Mouse (Mus musculus) lung, embryonic 16.5 days (tissue): ENCODE measurements around the gene Mettl7b. TPM values are rescaled to one million over a fixed set of nuclear protein-coding genes. Genes with fewer than 3 reads are reported as not detected.
"Not testable (repeated sequence)": the region's sequence is repeated elsewhere in the genome, so short reads cannot be mapped to it uniquely, and the experiment has no call there.

Experiments
- ATAC-seq: fragments of 200-750 bp; cut with Nextera tagmentation; 2 replicates; pipeline ENCODE4 v1.8.0; 2017; ENCODE audit warnings: low read depth, mild to moderate bottlenecking, moderate library complexity
- H3K27ac ChIP-seq: fragments of 300-500 bp; sonication (generic); 2 replicates; pipeline ENCODE4 v1.5.1; 2014; ENCODE audit warnings: mild to moderate bottlenecking, control low read depth, low read length
- H3K27me3 ChIP-seq: fragments of 300-500 bp; sonication (generic); 2 replicates; pipeline ENCODE4 v1.6.1; 2014; ENCODE audit warnings: low read depth, low read length, mixed read lengths; ENCODE audit not compliant: control insufficient read depth, insufficient read depth
- H3K36me3 ChIP-seq: fragments of 300-500 bp; sonication (generic); 2 replicates; pipeline ENCODE4 v1.6.1; 2014; ENCODE audit warnings: low read length; ENCODE audit not compliant: control insufficient read depth, insufficient read depth
- H3K4me1 ChIP-seq: fragments of 300-500 bp; sonication (generic); replicated peaks from 2 replicates; pipeline ENCODE4 v1.6.1; 2014; ENCODE audit warnings: low read length, mixed read lengths; ENCODE audit not compliant: control insufficient read depth, insufficient read depth
- H3K4me2 ChIP-seq: fragments of 300-500 bp; sonication (generic); 2 replicates; pipeline ENCODE4 v1.6.1; 2014; ENCODE audit warnings: low read depth, low read length, control low read depth
- H3K4me3 ChIP-seq: fragments of 300-500 bp; sonication (generic); 2 replicates; pipeline ENCODE4 v1.5.1; 2014; ENCODE audit warnings: mild to moderate bottlenecking, low read length, control low read depth
- H3K9ac ChIP-seq: fragments of 300-500 bp; sonication (generic); 2 replicates; pipeline ENCODE4 v1.6.1; 2014; ENCODE audit warnings: low read length, control low read depth
- H3K9me3 ChIP-seq: fragments of 300-500 bp; sonication (generic); 2 replicates; pipeline ENCODE4 v1.6.1; 2016; ENCODE audit warnings: low read length; ENCODE audit not compliant: control insufficient read depth
- WGBS: fragments of 180-500 bp; shearing (Covaris S2); extraction: QIAGEN DNeasy Blood & Tissue Kit; methylation state at CpG from one replicate; pipeline ENCODE4 v1.1.7; 2014; 5-methylcytosine and 5-hydroxymethylcytosine counted together
- polyA plus RNA-seq: library from polyadenylated mRNA; unstranded; fragments of >200 nt; fragmentation: Nextera tagmentation; extraction: Ambion mirVana; gene quantifications from 2 replicates; pipeline ENCODE4 v1.2.1, GENCODE M21; 2015

The Mettl7b gene
- 0.20 and 0.23 TPM in 2 replicates for polyA plus RNA-seq

DNA sequence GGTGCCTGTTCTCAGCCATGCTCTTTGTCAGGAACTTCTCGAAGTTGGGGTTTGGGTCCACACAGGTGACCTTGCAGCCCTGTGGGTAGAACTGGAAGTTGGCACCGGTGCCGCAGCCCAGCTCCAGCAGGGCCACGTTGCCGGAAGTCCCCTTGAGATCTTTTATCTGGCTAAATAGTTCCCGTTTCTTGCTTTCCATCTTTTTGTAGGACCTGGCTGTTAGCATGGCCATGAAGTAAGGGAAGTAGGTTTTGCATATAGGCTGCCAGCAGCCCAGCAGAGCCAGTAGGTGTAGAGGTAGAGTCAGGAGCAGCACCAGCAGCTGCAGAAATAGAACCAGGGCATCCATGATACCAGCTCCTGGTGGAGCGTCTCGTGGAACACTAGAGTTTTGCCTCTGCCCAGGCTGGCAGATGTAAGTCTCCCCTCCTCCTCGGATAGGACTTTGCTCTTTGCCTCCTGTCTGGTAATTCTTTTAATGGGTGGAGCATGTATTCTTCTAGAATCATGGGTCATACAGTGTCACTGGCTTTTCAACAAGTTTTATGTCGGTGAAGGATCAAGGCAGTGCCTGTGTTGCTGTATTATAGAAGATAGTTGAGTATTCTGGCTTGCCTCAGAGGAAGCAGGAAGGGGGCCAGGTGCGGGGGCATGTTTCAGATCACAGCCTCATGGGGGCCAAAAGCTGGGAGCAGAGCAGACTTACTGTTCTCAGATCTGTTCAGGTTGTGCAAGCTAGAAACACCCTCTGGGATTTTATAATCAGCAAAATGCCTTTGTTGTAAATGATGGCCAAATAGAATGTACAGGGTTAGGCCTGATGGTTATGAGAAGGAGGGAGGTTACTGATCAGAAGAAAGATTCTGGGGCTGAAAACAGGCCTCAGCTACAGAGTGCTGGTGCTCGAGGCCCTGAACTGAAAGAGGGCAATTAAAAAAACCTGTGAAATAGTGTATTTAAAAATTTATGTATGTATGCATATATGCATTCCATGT, at the start of gene Mettl7b:
Gene Mettl7b, minus strand, starts transcription at position 399 of the 995 bp plus-strand sequence.
- ATAC-seq = no peak
- Histone ChIP-seq H3K4me2 (no peak within 1 kb of the TSS), H3K4me1 (no peaks in the 10 kb centered on the region), H3K27me3 (no peaks in the 10 kb centered on the region), H3K36me3 (no peaks in the 10 kb centered on the region), H3K9me3 (no peaks in the 10 kb centered on the region), H3K4me3 (no peak within 1 kb of the TSS), H3K9ac (no peak within 1 kb of the TSS), H3K27ac (no peak within 1 kb of the TSS)
- 71% methylated on average over 12 of the region's 12 CpGs for WGBS

DNA sequence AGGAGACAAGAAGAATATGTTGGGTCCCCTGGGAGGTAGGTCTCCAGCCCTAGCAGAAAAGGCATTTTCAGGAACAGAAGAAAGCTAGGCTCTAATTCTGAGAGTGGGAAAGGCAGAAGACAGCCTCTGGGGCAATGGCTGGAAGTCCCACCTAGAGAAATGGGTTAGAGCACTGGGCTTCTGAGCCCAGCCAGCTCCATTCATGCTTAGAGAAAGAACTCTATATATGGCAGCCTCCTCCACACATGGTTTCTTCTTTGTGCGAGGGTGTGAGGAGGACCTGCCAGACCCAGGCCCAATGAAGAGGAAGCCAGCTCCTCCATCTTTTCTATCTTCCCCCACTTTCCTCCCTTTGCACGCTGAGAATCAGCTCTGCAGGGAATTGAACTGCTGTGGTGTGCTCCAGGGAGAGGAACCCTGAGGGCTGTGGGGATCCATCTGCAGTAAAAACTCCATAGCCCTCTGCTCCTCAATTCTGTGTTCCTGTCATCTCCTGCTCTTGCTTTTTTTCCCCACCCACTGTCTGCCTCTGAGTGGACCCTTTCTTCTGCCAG, 49.6 kb upstream of the Mettl7b start, which contains the start of gene Olfr763:
Gene Olfr763, plus strand, starts transcription at position 504 of the 554 bp plus-strand sequence.
- Histone ChIP-seq H3K9me3 (peaks cover 2% of the 10 kb centered on the region; the same call in 1 of the 2 replicates), H3K4me1 (no peaks in the 10 kb centered on the region), H3K27me3 (no peaks in the 10 kb centered on the region), H3K27ac (no peak within 1 kb of the TSS), H3K4me2 (no peak within 1 kb of the TSS), H3K9ac (no peak within 1 kb of the TSS), H3K4me3 (no peak within 1 kb of the TSS), H3K36me3 (no peaks in the 10 kb centered on the region)
- 48% methylated on average over 2 of the region's 2 CpGs for WGBS
- ATAC-seq = no peak

GRCm38 (mm10) chr10:129004032-129004920, 43.5 kb upstream of the Mettl7b start:
- Histone ChIP-seq H3K36me3 (no peaks in the 10 kb centered on the region), H3K4me1 (no peaks in the 10 kb centered on the region), H3K9me3 (peaks cover 2% of the 10 kb centered on the region; the same call in 1 of the 2 replicates), H3K27ac (no peak overlapping the region), H3K4me2 (no peak overlapping the region), H3K9ac (no peak overlapping the region), H3K4me3 (no peak overlapping the region), H3K27me3 (no peaks in the 10 kb centered on the region)
- 75% methylated on average over 14 of the region's 14 CpGs for WGBS
- ATAC-seq = no peak

GRCm38 (mm10) chr10:128996523-128997040, 35.8 kb upstream of the Mettl7b start:
- no peak overlapping the region for H3K4me2 ChIP-seq
- no peak overlapping the region for H3K27ac ChIP-seq
- no peaks in the 10 kb centered on the region for H3K9me3 ChIP-seq
- no peaks in the 10 kb centered on the region for H3K4me1 ChIP-seq
- ATAC-seq = no peak
- no peaks in the 10 kb centered on the region for H3K36me3 ChIP-seq
- H3K4me3 ChIP-seq = no peak overlapping the region
- no peaks in the 10 kb centered on the region for H3K27me3 ChIP-seq
- WGBS = 70% methylated on average over 4 of the region's 4 CpGs
- no peak overlapping the region for H3K9ac ChIP-seq

DNA sequence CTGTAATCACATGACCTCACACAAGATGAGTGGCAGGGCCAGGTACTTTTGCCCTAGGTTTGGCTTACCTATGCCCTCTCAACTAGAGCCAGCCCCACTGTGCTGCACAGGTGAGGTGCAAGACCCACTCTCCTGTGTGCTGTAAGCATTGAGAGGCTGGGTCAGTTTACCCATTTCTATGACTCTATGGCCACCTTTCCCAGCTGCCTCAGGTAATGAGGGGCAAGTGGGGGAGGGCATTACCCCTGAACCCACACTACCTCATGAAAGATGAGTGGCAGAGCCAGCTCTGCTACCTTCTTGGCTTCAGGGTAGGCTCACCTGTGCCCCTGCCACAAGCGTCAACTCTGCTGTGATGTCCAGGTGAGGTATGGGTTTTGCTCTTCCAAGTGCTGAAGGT, 35.0 kb upstream of the Mettl7b start:
- Histone ChIP-seq H3K27ac (no peak overlapping the region), H3K9ac (no peak overlapping the region), H3K4me1 (no peaks in the 10 kb centered on the region), H3K27me3 (no peaks in the 10 kb centered on the region), H3K36me3 (no peaks in the 10 kb centered on the region), H3K4me2 (no peak overlapping the region), H3K4me3 (no peak overlapping the region), H3K9me3 (no peaks in the 10 kb centered on the region)
- ATAC-seq = no peak
- 95% methylated on average over 1 of the region's 1 CpGs for WGBS

DNA sequence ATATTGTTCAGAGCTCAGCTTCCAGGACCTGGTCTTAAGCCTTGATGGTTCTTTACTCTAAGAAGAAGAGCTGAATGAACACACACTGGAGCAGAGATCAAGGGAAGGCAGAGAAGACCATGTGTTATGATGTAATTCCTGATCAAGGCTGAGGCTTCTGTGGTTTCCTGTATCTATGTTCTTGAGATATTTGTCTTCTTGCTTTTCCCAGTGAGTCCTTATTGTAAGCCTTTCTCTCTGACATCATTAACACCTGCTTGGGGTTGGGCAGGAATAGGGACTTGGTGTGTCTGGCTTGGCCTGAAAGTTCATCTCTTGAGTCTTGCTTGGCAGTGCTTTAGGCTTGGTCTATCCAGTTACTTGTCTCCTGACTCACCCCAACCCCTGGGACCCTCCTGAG, 30.2 kb upstream of the Mettl7b start:
- no peak overlapping the region for H3K4me3 ChIP-seq
- no peaks in the 10 kb centered on the region for H3K36me3 ChIP-seq
- H3K4me1 ChIP-seq = no peaks in the 10 kb centered on the region
- no peak overlapping the region for H3K4me2 ChIP-seq
- no peaks in the 10 kb centered on the region for H3K9me3 ChIP-seq
- no peaks in the 10 kb centered on the region for H3K27me3 ChIP-seq
- H3K27ac ChIP-seq = no peak overlapping the region
- ATAC-seq = no peak
- no peak overlapping the region for H3K9ac ChIP-seq

DNA sequence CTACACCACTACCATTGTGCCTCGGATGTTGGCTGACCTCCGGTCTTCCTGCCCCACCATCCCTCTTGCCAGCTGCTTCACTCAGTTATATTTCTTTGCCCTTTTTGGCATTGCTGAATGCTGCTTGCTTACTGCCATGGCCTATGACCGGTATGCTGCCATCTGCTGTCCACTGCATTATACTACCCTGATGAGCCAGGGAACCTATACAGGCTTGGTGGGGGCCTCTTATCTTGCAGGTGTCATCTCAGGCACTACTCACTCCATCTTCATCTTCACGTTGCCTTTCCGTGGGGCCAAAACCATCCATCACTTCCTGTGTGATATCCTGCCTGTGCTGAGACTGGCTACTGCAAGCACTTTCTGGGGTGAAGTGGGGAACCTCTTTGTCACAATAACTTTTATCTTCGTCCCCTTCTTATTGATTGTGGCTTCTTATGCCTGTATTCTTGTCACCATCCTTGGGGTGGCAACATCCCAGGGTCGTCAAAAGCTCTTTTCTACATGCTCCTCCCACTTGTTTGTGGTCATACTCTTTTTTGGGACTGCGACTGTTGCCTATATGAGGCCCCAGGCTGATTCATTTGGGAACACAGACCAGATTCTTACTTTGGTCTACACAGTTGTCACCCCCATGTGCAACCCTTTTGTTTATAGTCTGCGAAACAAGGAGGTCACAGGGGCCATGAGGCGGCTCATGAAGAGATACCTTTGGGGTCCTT, 29.5 kb upstream of the Mettl7b start:
- not testable (repeated sequence) for H3K36me3 ChIP-seq, H3K9ac ChIP-seq, H3K27me3 ChIP-seq, ATAC-seq, H3K9me3 ChIP-seq, H3K4me3 ChIP-seq, H3K4me2 ChIP-seq, H3K4me1 ChIP-seq, H3K27ac ChIP-seq
- WGBS = 58% methylated on average over 7 of the region's 10 CpGs

DNA sequence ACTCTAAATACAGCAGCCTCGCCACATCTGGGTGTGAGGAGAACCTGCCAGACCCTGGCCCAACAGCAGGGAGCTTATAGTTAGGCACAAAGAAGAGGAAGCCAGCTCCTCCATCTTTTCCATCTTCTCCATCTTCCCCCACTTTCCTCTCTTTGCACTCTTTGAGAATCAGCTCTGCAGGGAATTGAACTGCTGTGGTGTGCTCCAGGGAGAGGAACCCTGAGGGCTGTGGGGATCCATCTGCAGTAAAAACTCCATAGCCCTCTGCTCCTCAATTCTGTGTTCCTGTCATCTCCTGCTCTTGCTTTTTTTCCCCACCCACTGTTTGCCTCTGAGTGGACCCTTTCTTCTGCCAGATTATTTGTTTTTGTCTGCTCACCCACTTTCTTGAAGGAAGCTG, 28.3 kb upstream of the Mettl7b start, which contains the start of gene Olfr9:
Gene Olfr9, plus strand, starts transcription at position 301 of the 400 bp plus-strand sequence.
- H3K27me3 ChIP-seq, H3K4me3 ChIP-seq, H3K4me1 ChIP-seq, H3K9ac ChIP-seq, H3K4me2 ChIP-seq, H3K9me3 ChIP-seq, H3K36me3 ChIP-seq, H3K27ac ChIP-seq, ATAC-seq: not testable (repeated sequence)
- WGBS = 67% methylated on average over 1 of the region's 1 CpGs
